Mouse (Mus musculus) lung, adult 2 months (tissue): ENCODE data around the gene Wbp1.

ENCODE experiments used
- CTCF ChIP-seq: fragments of 200-500 bp; IDR thresholded peaks from 2 replicates; pipeline ENCODE4 v1.5.1; 2011; ENCODE audit warnings: mild to moderate bottlenecking, low read length, control low read depth; ENCODE audit not compliant: insufficient read depth
- POLR2A ChIP-seq: fragments of 200-500 bp; IDR thresholded peaks from 2 replicates; pipeline ENCODE4 v1.6.1; 2011; ENCODE audit warnings: low read depth, mild to moderate bottlenecking, control low read depth, low read length, borderline replicate concordance; ENCODE audit errors: extremely low read depth

- no peak for TF ChIP-seq CTCF
- no peak for TF ChIP-seq POLR2A
Observed at GRCm38 (mm10) chr6:83156259-83156684, 34.9 kb upstream of the Wbp1 start, which contains the start of the genes Wdr54 and 1700003E16Rik.
